Mouse (Mus musculus): ENCODE measurements around the gene Gm21586. TPM values are rescaled to one million over a fixed set of nuclear protein-coding genes. Genes with fewer than 3 reads are reported as not detected.
"Not testable (repeated sequence)": the region's sequence is repeated elsewhere in the genome, so short reads cannot be mapped to it uniquely, and the experiment has no call there.

Gm21586 gene
- total RNA-seq (2021) = not detected
- long read RNA-seq, experiment 1 = 0 reads
- long read RNA-seq, experiment 2 = 0 reads

- not testable (repeated sequence) for DNase-seq
These were observed at the start of gene Gm21586 for GRCm38 (mm10) chr4:42439078-42439477. Gene Gm21586 (plus strand): TSS chr4:42439378.

- not testable (repeated sequence) for DNase-seq
These were observed 27.3 kb downstream of the Gm21586 start, which contains the start of gene Gm2163 for GRCm38 (mm10) chr4:42466452-42466851. Gene Gm2163 (plus strand): TSS chr4:42466752.

Other genes with a start within 250 kb of the Gm21586 start
- not detected for gene Gm10600, start 198.7 kb upstream of the Gm21586 start, total RNA-seq (2021)
- not detected for gene Ccl21b, start 183.6 kb upstream of the Gm21586 start, total RNA-seq (2021)
- gene Gm21953, start 145.1 kb upstream of the Gm21586 start, total RNA-seq (2021) = not detected
- gene Fam205a3, start 121.0 kb upstream of the Gm21586 start, total RNA-seq (2021) = not detected
- gene Gm2163, start 27.4 kb downstream of the Gm21586 start, total RNA-seq (2021) = not detected
- gene Fam205a2, start 88.8 kb downstream of the Gm21586 start, total RNA-seq (2021) = not detected
- not detected for gene Gm10591, start 172.8 kb downstream of the Gm21586 start, total RNA-seq (2021)
- gene Gm2564, start 190.3 kb downstream of the Gm21586 start, total RNA-seq (2021) = 1 to 10 TPM; 2.9 to 6.6 TPM
- gene Ccl27b, start 215.9 kb downstream of the Gm21586 start, total RNA-seq (2021) = not detected
- under 1 TPM in 1 of 2 experiments, not detected in 1; 0.23 TPM for gene Il11ra2, start 222.5 kb downstream of the Gm21586 start, total RNA-seq (2021)

Measured in heart, adult 18-20 months (tissue).